Mouse (Mus musculus): ENCODE results near the gene Mettl6.

DNA sequence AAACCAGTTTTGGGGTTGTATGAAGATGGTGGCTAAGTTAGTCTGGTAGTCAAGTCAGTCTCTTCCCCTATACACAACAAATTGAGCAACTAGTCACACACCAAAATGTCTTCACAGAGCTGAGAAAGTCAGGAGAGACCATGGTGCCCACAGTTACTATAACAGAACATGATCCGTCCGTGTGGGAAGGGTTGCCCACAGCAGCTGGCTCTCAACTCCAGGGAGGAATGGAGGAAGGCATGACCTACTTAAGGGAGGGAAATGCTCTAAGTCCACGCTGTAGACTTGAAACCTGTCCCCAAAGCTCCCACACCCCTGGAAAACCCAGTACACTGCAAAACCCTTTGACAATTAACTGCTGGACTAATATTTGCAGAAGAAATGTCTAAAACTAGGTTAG is 15.5 kb upstream of the Mettl6 start:
- TF ChIP-seq POLR2A (IDR thresholded peaks at IDR 0.05; ENCODE audit: insufficient read depth, low read depth, low read length), result no peak
- TF ChIP-seq CTCF (IDR thresholded peaks at IDR 0.05), result no peak

Data from heart, adult 2 months (tissue).